Mouse (Mus musculus) bone marrow, adult 2 months (tissue): ENCODE measurements around the gene Vasp. TPM values are rescaled to one million over a fixed set of nuclear protein-coding genes. Genes with fewer than 3 reads are reported as not detected.
"Not testable (repeated sequence)": the region's sequence is repeated elsewhere in the genome, so short reads cannot be mapped to it uniquely, and the experiment has no call there.

ENCODE experiments used
- H3K27ac ChIP-seq: fragments of 200-500 bp; 2 replicates; pipeline ENCODE4 v1.5.1; 2012; ENCODE audit warnings: low read depth, mild to moderate bottlenecking, control low read depth, inconsistent platforms, low read length; ENCODE audit not compliant: control insufficient read depth, poor library complexity, insufficient read depth
- H3K4me1 ChIP-seq: fragments of 200-500 bp; 2 replicates; pipeline ENCODE4 v1.6.1; 2011; ENCODE audit warnings: low read length; ENCODE audit not compliant: control insufficient read depth, insufficient read depth
- H3K4me3 ChIP-seq: fragments of 200-500 bp; replicated peaks from 2 replicates; pipeline ENCODE3; 2011; ENCODE audit warnings: mild to moderate bottlenecking, low read depth, low read length, control low read depth; ENCODE audit not compliant: control insufficient read depth
- CTCF ChIP-seq: fragments of 200-500 bp; IDR thresholded peaks from 2 replicates; pipeline ENCODE4 v1.5.1; 2011; ENCODE audit warnings: low read length, control low read depth; ENCODE audit not compliant: control insufficient read depth, insufficient read depth
- POLR2A ChIP-seq: fragments of 200-500 bp; IDR thresholded peaks from 2 replicates; pipeline ENCODE4 v1.6.1; 2011; ENCODE audit warnings: low read depth, mild to moderate bottlenecking, control low read depth, low read length, borderline replicate concordance; ENCODE audit not compliant: control insufficient read depth
- WGBS: fragments of 180-500 bp; shearing (Covaris S2); methylation state at CpG from one replicate; pipeline ENCODE4 v1.1.7; 2018; 5-methylcytosine and 5-hydroxymethylcytosine counted together
- polyA plus RNA-seq: library from polyadenylated mRNA; stranded (reverse); fragments of >200 nt; gene quantifications from 2 replicates; pipeline ENCODE4 v1.2.4, GENCODE M21; 2011; ENCODE audit warnings: low replicate concordance; ENCODE audit not compliant: missing spikeins, insufficient read depth, insufficient read length

Gene Vasp
- polyA plus RNA-seq, 1 experiment: 135 TPM

DNA sequence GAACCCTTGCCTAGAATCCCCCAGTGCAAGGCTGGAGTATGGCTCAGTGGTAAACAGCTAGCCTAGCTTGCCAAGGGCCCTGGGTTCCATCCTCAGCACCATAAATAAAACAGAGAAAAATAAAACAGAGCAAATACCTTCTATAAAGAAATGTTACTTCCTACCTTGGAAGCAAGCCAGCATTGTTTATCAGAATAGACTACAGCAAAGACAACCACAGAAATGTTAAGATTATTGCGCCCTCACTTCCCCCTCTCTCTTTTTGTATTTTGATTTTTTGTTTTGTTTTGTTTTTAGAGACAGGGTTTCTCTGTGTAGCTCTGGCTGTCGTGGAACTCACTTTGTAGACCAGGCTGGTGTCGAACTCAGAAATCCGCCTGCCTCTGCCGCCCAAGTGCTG, 26.2 kb upstream of the Vasp start:
- no peak overlapping the region for H3K27ac ChIP-seq
- H3K4me3 ChIP-seq: no peak overlapping the region
- TF ChIP-seq POLR2A: no peak
- no peak for TF ChIP-seq CTCF
- 83% methylated on average over 5 of the region's 5 CpGs for WGBS
- no peaks in the 10 kb centered on the region for H3K4me1 ChIP-seq

DNA sequence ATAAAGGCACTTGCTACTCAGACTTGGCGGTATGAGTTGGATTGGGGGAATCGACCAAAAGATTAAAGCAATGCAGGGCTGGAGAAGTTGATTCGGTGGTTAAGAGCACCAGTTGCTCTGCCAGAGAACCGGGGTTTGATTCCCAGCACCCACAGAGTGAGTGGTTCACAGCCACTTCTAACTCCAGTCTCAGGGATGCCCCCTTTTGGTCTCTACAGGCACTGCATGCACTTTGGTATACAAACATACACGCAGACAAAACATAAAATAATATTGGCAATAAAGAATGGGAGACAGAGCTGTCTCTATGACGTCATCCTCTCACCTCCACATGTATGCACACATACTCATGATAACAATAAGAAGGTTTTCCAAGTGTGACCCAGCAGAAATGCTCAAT, 25.4 kb upstream of the Vasp start:
- H3K27ac ChIP-seq: no peak overlapping the region
- 83% methylated on average over 6 of the region's 6 CpGs for WGBS

DNA sequence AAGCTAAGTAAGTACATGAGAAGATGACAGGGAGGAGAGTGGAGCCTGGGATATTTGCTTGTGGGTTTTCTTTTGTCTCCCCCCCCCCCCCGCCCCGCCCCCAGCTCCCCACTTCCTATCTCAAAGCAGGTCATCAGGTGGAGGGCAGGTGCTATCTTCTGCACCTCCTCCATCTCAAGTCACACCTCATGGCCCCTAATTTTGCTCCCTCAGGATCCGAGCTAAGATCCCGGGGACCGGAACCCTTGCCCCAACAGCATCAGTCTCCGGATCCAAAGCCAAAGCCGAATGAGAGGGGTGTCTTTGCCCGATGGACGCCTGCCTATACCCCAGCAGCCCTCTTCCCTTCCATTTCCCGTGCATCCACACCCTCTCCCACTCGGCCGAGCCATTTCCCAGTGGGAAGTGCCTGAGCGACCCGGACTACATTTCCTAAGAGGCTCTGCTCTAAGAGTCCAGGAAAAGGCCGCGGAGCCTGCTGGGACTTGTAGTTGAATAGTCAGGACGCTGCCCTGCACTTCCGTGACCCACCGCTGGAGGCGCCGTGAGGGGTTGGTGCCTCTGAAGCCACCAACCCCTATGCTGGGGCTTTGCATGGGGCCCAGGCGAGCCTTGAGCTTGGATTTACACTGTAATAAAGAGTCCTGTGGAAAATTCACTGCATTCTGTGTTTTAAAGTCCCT, 24.0 kb upstream of the Vasp start:
- WGBS: 8% methylated on average over 22 of the region's 22 CpGs
- H3K4me3 ChIP-seq: peak overlapping the region; percentile 87
- TF ChIP-seq CTCF (peak; percentile 84), POLR2A (no peak; the same call in 1 of the 2 replicates)
- no peak overlapping the region for H3K27ac ChIP-seq
- no peaks in the 10 kb centered on the region for H3K4me1 ChIP-seq

More for the DNA sequence above, 25.4 kb upstream of the Vasp start:
- H3K4me3 ChIP-seq: no peak overlapping the region
- H3K4me1 ChIP-seq: no peaks in the 10 kb centered on the region
- no peak for TF ChIP-seq POLR2A
- TF ChIP-seq CTCF: no peak

DNA sequence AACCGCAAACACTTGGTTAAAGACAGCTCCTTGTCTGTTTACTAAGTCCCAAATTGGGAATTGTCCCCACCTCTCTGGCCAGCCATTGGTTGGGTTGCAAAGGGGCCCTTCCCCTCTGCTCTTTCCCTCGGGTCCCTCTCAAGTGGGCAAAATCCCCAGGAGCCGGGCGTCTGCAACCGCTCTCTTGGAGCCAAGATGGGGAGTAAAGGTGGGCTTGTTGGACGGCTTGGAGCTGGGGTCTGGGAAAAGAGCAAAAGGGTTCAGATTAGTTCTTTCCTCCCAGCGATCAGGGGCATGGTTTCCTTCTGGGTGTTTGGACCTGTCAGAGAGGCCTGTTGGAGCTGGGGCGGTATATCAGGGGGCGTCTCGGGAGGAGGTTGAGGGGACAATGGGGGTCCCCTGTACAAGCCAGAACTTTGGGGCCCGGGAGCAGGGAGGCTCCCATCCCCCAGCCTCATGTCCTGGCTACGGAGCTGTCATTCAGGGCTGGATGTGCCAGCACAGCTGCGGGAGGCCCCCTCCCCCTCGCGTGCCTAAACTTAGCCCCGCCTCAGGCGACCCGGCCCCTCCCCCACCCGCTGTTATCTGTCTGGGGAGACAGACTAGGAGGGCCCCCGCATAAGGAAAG, 19.5 kb upstream of the Vasp start:
- Histone ChIP-seq H3K4me3 (no peak overlapping the region), H3K27ac (no peak overlapping the region), H3K4me1 (no peaks in the 10 kb centered on the region)
- TF ChIP-seq POLR2A (no peak), CTCF (no peak)
- WGBS: 17% methylated on average over 20 of the region's 20 CpGs

DNA sequence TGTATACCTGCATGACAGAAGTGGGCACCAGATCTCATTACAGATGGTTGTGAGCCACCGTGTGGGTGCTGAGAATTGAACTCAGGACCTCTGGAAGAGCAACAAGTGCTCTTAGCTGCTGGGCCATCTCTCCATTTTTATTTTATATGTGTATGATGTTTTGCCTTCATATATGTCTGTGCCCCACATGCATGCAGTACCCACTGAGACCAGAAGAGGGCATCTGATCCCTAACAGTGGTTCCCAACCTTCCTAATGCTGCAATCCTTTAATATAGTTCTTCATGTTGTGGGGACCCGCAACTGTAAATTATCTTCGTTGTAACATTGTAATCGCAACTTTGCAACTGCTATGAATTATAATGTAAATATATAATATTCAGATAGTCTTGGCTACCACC, 13.1 kb upstream of the Vasp start:
- H3K4me3 ChIP-seq: no peak overlapping the region
- no peak overlapping the region for H3K27ac ChIP-seq
- no peak for TF ChIP-seq POLR2A
- TF ChIP-seq CTCF: peak; percentile 52
- H3K4me1 ChIP-seq: no peaks in the 10 kb centered on the region
- WGBS: 18% methylated on average over 4 of the region's 4 CpGs

DNA sequence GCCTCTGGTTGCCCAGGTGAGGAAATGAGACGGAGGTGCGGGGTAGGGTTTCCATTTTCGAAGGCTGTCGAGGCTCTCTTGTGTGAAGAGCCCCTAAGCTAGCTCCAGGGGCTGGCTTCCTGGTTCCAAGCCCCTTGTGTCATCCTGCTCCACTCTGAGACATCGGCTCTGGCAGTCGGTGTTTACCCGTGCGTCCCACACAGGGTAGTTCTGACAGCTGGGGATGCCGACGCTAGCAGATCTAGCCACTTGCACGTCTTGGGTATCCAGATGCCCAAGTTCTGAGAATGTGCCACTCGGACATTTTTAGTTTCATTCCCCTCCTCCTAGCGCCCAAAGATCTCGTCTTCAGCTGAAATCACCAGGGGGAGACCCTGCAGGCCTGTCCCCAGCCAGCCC, 11.8 kb upstream of the Vasp start:
- no peak overlapping the region for H3K4me3 ChIP-seq

DNA sequence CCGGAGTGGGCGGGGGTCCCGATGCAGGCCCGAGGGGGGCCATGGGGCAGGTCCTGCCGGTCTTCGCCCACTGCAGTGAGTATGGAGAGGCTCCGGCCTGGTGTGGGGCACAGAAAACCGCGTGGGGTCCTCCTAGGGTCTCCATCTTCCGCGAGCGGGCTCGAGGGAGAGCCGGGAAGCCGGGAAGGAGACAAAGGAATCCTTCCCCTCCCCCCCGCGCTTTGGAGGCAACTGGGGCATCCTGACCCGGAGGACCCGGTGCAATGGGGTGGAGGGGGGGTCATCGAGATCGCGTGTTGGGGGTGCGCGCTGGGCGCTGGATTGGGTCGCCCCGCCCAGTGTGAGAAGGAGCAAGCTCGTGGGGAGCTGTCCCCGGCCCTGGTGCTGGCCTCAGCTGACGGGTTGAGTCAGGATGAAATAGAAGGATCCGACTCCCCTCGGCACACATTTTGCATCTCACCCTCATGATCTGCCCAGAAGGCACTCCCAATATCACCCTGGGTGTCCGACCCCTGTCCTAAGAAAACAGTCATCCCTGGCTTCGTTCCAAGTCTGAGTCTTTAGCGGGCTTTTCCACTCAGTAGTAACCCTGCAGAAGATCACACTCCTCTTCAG, 11.3 kb upstream of the Vasp start:
- no peaks in the 10 kb centered on the region for H3K4me1 ChIP-seq
- no peak overlapping the region for H3K4me3 ChIP-seq
- no peak overlapping the region for H3K27ac ChIP-seq
- WGBS: 2% methylated on average over 34 of the region's 35 CpGs
- no peak for TF ChIP-seq POLR2A
- no peak for TF ChIP-seq CTCF

More for the DNA sequence above, 11.8 kb upstream of the Vasp start:
- Histone ChIP-seq H3K27ac (no peak overlapping the region), H3K4me1 (no peaks in the 10 kb centered on the region)
- 38% methylated on average over 14 of the region's 14 CpGs for WGBS
- TF ChIP-seq POLR2A (no peak), CTCF (no peak)

DNA sequence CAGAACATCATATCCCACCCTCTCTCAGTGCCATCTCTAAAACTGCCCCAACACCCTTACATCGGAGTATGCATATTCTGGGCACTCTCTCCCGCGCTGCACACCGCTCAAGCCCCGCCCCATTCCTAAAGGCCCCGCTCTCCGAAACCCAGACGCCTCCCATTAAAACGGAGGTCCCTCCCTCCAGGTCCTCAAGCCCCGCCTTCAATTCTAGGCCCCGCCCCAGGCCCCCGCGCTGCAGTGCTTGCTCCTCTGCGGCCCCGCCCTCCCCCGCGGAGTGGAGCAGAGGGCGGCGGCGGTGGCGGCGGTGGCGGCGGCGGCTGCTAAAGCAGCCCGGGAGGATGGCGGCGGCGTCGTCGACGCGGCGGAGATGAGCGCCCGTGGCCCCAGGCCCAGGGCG, 10.8 kb upstream of the Vasp start, which contains the start of gene Rtn2:
Gene Rtn2, plus strand, starts transcription at position 240 of the 400 bp plus-strand sequence.
- 1% methylated on average over 35 of the region's 37 CpGs for WGBS
- Histone ChIP-seq H3K27ac (no peak within 1 kb of the TSS), H3K4me3 (peak within 1 kb of the TSS; percentile 28), H3K4me1 (no peaks in the 10 kb centered on the region)
- TF ChIP-seq POLR2A (no peak), CTCF (no peak)

DNA sequence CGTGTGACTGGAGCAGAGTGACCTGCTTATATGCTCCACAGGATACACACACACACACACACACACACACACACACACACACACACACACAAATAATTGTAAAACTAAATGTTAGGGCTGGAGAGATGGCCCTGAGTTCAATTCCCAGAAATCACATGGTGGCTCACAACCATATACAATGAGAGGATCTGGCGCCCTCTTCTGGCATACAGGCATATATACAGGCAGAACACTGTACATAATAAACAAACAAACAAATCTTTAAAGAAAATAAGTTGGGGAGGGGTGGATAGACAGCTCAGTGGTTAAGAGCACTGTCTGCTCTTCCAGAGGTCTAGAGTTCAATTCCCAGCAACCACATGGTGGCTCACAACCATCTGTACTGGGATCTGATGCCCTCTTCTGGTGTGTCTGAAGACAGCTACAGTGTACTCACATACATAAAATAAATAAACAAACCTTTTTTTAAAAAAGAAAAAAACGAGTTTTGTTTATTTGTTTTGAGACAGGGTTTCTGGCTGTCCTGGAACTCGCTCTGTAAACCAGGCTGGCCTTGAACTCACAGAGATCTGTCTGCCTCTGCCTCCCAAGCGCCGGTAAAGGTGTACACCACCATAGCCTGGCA, 10.2 kb upstream of the Vasp start:
- not testable (repeated sequence) for H3K4me1 ChIP-seq, H3K4me3 ChIP-seq, H3K27ac ChIP-seq
- 39% methylated on average over 6 of the region's 6 CpGs for WGBS
